ENCODE assay signal across 12 mouse cellular contexts in genomic region chr1:163198059-163198458, GRCm38 (mm10).
"Had no signal": no experiment of that assay in that cellular context is flagged by ENCODE, and none has a peak within 500 bp of the region (broad histone marks: within the 10 kb centered on the region; RNA-seq: fewer than 3 reads in every experiment).

No protein-coding gene starts in this region.

- ATAC-seq: midbrain, embryonic 13.5 days had no signal

- H3K9ac ChIP-seq: liver, embryonic 15.5 days; midbrain, embryonic 13.5 days; neural tube, embryonic 12.5 days had no signal

- H3K27me3 ChIP-seq: liver, embryonic 15.5 days; midbrain, embryonic 13.5 days; neural tube, embryonic 12.5 days had no signal

- H3K9me3 ChIP-seq: limb, embryonic 10.5 days; liver, embryonic 15.5 days; midbrain, embryonic 13.5 days; neural tube, embryonic 12.5 days had no signal

- H3K4me2 ChIP-seq: liver, embryonic 11.5 days; liver, embryonic 15.5 days; midbrain, embryonic 13.5 days; neural tube, embryonic 12.5 days had no signal

- H3K27ac ChIP-seq: left cerebral cortex, adult 2 months; liver, embryonic 15.5 days; midbrain, embryonic 13.5 days; neural tube, embryonic 12.5 days had no signal

- H3K4me1 ChIP-seq: liver, embryonic 15.5 days; midbrain, embryonic 13.5 days; neural tube, embryonic 12.5 days had no signal

- DNase-seq: lung, adult 2 months; lung, postnatal 36 days; right cerebral cortex, postnatal 4 days; spleen, adult 18-20 months; thymus, adult 2 months; thymus, postnatal 25 days had no signal

- H3K36me3 ChIP-seq: limb, embryonic 10.5 days; liver, embryonic 15.5 days; midbrain, embryonic 13.5 days; neural tube, embryonic 12.5 days had no signal

- H3K4me3 ChIP-seq: left cerebral cortex, adult 2 months; limb, embryonic 10.5 days; liver, embryonic 15.5 days; midbrain, embryonic 13.5 days; neural tube, embryonic 12.5 days had no signal
